Mouse (Mus musculus) ZHBTc4 (cell line): ENCODE data around the gene Stag1.
A peak's percentile ranks its signal among the peaks of the same experiment; 100 is the strongest.

Source experiments
- DNase-seq: peaks from one replicate; pipeline ENCODE4 v3.0.0-alpha.2; 2011; ENCODE audit warnings: low read depth, low spot score

The Stag1 gene

DNA sequence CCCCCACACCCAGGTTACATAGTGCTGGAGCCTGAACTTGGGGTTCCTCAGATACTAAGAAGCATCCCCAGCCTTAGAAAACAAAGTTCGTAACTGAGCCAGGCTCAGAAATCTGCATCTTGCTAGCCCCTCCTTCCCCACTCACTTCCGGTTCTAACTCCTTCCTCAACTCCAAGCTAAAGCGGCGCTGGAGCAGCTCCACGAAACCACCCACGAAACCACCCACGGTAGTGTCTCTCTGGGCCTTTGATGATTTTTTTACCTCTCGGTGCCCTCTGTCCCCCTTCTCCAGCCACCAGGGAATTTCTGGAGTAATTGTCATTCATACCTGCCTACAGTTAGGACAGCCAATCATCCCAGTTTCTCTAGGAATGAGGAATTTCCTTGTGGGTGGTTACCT, at the start of gene Stag1:
Gene Stag1, plus strand, starts transcription at position 253 of the 400 bp plus-strand sequence.
- peak; percentile 71 for DNase-seq

DNA sequence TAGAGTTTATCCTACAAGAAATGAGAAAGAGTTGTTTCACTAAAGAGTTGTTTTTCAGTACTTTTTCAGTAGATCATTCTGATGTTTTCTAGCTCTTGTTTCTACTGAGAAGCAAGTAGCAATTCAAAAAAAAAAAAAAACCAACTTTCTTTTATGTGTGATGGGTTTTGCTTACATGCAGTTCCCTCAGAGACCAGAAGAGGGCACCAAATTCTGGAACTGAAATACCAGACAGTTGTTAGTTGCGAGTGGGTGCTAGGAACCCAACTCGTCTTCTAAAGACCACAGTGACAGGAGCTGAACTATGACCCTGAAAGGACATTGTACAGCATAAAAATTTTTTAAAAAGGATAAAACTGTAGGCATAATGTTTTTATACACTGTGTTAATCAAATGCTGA, 49.3 kb upstream of the Stag1 start:
- DNase-seq = peak; percentile 71

DNA sequence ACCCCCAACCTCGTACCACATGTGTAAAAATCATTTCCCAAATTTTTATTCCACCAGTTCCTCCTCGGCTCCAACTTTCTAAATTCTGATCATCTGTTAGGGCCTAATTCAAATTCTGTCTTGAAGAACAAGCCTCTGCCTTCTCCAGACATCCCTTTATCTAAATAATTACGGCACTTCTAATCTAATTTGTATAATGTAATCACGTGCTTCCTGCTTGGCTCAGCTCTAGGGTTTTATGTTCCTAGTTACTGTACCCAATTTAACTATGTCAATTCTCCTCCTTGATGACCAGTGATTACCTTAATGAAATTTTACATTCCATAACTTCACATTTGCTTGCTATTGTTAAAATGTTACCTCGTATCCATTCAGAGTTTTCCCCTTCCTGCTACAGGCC, 41.9 kb upstream of the Stag1 start:
- DNase-seq = no peak

DNA sequence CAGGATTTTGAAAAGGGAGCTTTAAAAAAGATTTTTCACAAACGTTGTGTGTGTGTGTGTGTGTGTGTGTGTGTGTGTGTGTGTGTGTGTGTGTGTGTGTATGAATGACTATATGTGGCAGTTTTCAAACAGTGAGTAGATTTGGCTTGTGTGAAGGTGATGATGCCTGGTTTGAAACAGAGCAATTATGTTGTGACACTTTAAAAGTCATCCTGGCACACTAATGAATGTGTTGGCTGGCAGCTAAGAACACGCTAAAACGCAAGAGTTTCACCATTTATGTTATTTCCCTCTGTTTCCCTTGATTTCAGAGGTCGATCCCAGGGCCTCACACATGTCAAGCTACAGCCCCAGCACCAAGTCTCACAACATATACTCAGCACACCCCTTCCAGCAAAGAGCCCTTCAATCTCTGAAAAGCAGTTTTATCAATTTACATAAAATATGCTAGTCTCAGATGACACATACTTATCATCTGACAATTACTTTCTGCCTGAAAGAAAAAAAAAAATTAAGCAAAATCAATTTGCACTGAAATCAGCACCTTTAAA, 39.5 kb upstream of the Stag1 start:
- no peak for DNase-seq

DNA sequence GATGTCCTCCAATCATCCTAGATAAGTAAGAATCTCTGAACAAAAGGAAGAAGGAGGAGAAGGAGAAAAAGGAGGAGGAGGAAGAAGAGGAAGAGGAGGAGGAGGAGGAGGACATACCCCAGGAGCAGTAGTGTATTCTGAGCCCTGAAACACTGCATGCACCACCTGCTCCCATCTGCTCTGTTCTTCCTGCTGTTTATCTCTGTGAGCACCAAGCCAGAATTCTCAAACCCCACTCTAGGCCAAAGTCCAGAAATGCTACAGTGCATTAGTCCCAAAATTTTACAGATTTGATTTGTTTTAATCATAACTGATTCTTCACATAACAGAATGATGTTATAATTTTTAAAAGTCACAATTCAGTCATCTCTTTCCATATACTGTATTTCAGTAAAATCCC, 38.6 kb upstream of the Stag1 start:
- no peak for DNase-seq

DNA sequence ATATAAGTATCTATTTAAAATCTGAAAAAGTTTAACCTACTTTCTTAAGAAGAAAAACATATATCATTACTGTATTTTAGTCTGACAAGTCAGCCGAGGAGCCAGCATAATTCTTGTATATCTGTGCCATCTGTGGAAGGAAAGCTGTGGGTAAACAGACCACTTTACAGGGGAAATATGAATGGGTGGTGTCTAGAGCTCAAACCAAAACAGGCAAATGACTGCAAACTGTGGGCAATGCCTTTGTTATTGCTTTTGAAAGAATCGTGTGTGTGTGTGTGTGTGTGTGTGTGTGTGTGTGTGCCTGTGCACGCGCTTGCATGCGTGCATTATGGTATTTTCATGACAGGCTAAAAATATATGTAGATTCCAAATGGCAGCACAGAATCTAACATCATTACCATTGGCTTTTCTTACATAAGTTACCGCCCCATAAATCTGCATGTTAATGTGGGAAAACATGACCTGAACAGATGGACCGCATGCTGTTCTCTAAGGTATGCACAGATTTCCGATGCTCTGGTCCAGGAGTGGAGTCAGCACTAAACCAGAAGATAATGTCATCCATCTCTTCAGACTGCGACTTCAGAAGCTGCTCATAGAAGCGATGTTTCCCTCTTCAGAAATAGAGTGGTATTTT, 37.2 kb upstream of the Stag1 start:
- no peak for DNase-seq

DNA sequence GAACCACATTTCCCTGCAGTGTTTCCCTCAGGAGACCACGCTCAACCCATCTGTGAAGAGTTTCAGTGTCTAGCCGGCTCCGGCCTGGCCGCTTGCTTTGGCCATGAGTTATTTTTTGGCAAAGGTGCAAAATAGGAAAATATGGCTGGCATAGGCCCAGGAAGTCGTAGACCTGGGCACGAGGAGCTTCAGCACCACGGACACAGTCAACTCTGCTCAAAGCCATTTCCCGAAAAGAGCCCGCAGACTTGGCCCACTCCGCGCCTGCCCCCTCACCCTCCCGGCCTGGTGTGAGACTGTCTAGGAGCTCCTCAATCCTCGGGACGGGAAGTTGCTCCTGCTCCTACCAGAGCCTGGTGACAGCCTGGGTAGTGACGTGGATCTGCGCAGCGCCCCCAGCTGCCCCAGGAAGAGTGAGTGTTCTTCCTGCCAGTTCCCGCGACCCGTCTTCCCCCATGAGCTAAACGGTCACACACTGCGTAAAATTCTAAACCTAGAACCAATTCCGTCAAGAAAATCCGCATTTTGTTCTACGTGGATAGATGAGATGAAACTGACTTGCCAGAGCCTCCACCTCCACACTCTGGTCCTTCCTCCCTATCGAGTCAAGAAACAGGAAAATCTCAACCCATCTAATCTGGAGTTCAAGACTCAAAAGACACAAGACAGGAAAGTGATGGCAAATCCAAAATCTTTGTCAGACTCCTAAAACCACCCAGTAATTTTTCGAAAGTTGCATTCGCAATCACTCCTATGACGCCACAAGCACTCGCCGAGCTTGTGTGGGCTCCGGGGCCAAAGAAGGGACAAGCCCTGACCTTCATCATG, 27.6 kb upstream of the Stag1 start:
- peak; percentile 78 for DNase-seq

DNA sequence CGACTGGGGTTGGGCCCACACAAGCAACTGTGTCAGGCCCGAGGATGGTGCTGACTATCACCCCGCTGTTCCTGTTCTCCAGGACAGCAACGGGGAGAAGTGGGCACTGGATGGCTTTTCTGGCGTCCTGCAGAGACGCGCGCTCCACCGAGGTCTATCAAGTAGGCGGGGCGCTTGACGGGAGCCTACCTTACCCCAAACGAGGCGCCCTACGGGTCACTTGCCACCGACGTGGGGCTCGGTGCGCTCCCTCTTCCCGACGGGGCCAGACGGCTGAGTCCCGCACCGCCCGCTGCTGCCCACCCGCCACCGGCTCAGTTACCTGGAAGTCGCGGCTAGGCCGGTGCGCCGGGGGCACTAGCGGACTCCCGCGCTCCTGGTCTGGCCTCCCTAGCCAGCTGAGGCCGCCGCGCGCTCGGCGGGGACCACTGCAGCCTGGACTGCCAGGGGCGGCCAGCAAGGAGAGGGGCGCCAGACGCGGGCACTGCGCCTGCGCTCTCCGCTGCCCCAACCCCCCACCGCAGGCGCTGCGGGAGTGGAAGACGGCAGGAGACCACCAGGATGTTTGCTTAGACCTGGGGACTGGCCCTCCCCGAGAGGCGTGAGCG, 26.9 kb upstream of the Stag1 start, which contains the start of gene Slc35g2:
Gene Slc35g2, minus strand, starts transcription at position 465 of the 608 bp plus-strand sequence.
- peak; percentile 51 for DNase-seq

DNA sequence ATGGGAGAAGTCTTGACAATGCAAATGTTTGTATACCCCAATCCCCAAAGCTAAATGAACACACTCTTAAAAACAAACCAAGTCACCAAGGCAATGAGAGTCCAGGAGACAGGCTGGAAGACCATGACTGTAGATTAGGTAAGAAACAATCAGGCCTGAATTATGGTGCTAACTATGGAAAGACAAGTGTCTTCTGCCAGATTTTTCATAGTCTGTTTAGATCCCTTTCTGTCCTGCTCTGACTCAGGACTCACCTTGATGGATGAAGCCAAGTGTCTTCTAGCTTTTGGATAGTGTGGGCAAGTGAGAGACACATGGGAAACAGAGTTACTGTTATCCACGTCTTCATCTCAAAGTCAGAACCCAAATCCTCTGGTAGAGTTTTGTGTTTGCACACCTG, 26.1 kb upstream of the Stag1 start:
- no peak for DNase-seq

DNA sequence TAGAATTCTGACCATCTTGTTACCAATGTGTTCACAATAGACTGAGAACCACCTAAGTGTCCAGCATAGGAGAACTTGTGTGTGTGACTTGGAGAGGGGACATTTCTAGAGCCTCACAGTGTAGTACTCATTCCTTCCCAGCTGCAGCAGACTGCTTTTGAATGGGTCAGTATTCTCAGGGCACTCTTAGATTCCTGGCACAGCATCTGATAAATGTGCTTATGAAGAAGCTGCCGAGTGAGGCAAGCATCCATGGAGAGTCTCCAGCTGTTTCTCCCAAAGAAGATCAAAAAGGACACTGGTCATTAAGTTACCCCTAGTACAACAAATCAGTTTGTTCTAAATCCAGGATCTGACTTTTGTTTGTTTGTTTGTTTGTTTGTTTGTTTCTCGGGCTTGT, 24.3 kb upstream of the Stag1 start:
- DNase-seq = no peak

DNA sequence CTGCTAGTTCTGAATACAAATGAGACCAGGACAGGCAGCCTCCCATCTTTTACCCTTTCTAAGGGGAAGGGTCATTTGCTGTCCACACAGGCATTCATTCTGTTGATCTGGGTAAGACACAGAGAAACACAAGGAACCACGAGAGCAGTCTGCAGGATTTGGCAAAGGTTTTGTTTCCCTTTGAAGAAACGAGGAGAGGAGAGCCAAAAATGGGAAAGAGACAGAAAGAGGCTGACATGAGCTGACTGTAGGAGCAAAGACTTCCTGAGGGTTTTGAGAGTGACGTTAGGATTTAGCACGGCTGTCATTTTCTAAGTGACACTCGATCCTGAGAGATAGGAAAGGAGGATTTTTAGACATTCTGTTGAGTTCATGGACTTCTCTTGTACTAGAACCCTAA, 23.7 kb upstream of the Stag1 start:
- no peak for DNase-seq

DNA sequence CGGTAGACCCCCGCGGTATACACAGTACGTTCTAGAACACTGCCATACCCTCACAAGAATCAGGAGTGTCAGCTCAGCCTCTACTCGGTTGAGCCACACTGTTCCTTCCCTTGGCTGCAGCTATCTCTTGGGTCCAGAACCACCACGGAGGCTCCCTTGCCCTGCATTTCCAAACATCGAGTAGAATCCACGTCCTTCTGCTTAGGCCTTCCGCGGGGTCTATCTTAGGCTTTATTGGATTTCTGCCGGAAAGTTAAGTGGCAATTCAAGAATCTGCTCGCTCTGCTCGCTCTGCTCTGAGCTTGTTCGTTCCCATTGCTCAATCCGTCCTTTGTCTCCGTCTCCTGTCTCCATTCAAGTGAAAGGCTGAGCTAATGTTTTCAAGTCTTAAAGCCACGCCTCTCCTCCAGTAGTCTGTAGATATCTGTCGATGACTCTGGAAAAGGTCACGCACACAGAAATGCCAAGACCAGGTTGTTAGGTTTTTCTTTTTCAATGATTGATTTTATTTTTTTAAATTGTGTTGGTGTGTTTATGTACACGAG, 17.3 kb upstream of the Stag1 start:
- peak; percentile 79 for DNase-seq

DNA sequence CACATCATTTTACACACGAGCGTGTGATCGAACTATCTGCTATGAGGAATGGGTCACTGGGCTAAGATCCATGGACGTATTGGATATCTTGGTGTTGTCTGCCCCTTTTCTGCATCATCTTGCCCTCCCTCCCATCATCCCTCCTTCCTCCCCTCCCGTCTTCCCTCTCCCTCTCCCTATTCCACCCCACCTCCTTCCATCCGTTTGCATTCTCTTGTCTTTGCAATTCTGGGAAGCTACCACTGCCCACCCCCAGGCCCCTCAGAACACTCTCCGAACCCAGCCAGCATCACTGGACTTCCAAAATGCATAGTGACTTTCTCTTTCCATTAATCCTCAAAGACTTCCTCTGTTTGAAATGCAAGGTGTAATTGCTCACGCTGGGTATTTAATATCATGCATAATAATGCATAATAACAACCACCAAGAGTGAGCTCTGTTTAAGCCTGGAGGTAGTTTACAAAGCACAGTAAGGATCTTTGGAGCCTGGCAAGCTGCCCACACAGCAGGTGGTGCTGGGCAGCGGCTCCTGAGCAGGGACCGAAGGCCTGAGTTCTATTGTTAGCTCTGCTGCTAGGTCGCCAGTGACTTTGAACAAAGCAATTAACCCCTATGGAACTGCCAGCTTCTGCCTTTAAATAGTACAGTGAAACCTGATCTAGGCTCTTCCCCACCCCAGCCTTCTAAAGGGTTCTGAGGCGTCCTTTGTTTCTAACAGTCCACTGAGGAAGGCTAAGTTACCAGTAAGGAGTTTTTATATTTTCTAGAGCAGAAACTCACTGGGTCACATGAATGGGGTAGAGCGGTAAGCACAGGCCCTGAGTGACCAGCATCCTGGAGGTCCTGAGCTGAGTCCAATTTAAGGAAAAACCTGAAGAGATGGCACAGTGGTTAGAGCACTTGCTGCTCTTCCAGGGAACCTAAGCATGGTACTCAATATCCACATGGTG, 15.8 kb upstream of the Stag1 start:
- DNase-seq = peak; percentile 89

DNA sequence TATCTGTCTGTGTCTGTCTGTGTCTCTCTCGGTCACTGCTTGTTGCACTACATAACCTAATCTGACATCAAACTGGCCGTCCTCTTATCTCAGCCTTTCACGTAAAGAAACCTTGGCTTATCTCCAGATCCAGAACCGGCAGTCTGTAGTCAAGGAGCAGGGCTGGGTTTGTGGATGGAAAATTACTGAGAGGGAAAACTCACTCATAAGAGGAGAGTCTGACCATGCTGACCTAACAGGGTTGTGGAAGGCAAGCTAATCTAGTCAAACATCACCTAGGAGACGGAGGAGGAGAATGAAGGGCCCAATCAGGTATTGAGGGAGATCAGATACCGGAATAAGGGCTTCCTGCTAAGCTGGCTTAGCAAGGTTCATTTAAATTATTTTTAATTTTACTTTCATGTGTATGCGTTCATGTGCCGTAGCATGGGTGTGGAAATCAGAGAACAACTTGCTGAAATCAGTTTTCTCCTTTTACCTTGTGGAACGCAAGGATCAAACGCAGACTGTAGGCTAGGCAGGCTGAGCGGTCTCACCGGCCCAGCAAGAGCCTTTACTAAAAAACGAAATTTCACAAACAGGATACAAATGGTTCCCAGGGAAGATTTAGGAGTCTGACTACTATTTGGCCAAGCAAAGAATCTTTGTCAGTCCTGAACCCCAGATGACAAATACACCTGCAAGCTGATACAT, 14.6 kb upstream of the Stag1 start:
- peak; percentile 25 for DNase-seq

DNA sequence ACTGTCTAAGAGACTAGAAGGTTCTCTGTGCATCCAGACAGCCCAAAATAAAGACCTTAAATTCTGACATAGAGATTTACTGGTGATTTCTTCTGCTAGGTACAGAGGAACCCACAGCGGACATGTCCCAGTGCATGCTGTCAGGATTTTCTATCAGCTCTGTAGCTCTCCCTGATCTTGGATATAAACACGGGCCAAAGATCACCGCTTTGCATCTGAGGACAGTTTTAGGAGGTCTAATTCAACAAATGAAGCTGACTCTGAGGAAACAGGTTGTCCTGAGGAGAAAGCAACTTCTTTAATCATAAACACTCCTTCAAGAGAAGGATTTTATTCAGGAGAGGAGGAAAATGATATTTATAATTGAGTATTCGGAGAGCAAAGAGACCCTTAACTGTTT, 13.6 kb upstream of the Stag1 start:
- no peak for DNase-seq

DNA sequence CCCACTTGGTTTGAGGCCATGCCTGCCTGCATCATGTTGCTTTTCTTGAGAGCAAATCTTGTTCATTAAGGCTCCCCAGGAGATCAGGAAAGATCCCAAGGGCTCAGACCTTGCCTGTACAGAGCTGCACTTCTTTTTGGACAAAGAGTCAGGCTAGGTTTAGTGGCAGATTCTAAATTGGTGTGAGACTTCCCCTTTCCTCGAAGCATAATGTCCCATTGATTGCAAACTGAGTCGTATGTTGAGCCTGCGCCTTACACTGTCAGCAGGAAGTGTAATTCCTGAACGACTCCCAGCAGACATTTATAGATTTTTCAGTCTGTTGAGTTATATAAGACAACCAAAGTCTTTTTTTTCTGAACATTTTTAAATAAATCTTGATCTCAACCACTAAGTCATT, 7.1 kb upstream of the Stag1 start:
- DNase-seq = no peak

DNA sequence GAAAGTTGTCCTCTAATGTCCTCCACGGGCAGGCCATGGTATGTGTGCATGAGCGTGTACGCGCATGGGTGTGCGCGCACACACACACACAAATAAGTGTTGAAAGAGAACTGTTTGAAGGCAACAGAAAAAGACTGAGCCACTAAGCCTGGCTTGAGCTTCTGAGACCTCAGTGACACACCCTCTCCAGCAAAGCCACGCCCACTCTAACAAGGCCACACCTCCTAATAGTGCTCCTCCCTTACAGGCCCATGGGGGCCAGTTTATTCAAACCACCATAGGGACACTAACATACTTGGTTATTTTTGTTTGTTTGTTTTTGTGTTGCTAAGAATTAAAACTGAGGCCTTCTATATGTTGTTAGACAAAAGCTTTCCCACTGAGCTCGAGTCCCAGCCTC, 1.3 kb upstream of the Stag1 start:
- DNase-seq = peak; percentile 81

DNA sequence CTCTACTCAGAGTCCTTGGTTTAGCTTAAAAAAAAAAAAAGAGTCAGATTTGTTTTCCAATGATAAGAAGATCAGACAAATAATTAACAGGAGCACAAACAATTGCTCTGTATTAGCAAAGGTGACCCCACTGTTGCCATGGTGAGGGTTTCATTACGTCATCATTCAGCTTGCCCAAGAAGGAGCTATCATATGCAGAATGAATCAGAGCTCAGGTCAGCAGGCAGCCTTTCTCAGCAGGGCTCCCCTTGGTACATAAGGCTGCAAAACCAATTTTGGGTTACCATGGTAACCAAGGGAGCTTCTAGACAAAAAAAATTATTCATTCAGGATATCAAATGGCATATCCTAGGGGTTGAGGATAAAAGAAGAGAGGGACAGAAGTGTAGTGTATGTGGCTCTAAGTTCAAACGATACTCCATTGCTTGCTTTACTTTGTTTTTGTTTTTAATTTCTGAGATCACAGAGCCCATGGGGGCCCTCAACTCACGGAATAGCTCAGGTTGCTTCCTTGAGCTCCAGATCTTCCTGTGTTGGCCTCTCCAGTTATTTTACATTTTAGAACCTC, 2.2 kb downstream of the Stag1 start:
- no peak for DNase-seq

DNA sequence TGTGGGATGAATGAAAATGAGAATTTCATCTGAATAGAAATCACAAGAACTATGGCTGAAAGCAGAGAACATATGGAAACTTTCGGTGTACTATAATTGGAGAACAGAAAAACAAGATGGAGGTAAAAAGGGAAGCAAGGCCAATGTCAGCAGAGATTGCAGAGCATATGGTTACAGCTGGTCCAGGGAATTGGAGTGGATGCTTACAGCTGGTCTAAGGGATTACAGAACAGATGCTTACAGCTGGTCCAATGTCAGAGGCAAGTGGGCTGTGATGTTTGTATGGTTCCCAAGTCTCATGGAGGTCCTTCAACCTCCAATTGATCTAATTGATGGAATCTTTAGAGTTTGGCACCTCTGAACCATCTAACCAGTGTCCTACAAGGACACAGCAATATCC, 4.5 kb downstream of the Stag1 start:
- DNase-seq = no peak

DNA sequence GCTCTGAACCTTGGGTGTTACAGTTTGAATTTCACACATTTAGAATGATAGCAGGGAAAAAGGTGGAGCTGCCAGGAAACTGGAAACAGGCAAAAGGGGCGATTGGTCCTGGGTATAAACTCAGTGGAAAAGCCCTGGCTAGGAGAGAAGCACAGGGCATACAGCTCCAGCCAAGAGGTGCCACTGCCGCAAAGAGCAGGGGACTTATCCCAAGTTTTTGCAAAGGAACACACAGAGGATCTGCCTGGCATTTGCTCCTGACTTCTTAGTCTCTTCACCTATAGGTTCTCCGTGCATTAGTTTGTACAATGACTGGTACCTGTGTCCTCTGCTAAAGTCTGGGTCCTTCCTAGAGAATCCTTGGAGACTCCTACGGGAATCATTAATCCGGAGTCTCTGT, 5.6 kb downstream of the Stag1 start:
- no peak for DNase-seq
